Mouse (Mus musculus): ENCODE data around the gene Ppp1r1b.

Ppp1r1b gene

GRCm38 (mm10) chr11:98390141-98390540, 41.9 kb downstream of the Ppp1r1b start:
- no peak for DNase-seq (ENCODE audit: extremely low read depth, insufficient read length, low spot score)

GRCm38 (mm10) chr11:98392034-98392433, 43.8 kb downstream of the Ppp1r1b start:
- no peak for DNase-seq (ENCODE audit: extremely low read depth, insufficient read length, low spot score)

GRCm38 (mm10) chr11:98392645-98393044, 44.4 kb downstream of the Ppp1r1b start:
- no peak for DNase-seq (ENCODE audit: extremely low read depth, insufficient read length, low spot score)

- no peak for DNase-seq (ENCODE audit: extremely low read depth, insufficient read length, low spot score)
Measured at GRCm38 (mm10) chr11:98393317-98393716, 45.1 kb downstream of the Ppp1r1b start.

GRCm38 (mm10) chr11:98394301-98394700, 46.1 kb downstream of the Ppp1r1b start:
- DNase-seq (ENCODE audit: extremely low read depth, insufficient read length, low spot score) = no peak

- no peak for DNase-seq (ENCODE audit: extremely low read depth, insufficient read length, low spot score)
Measured at GRCm38 (mm10) chr11:98395041-98395440, 46.8 kb downstream of the Ppp1r1b start.

- no peak for DNase-seq (ENCODE audit: extremely low read depth, insufficient read length, low spot score)
Measured at GRCm38 (mm10) chr11:98397946-98398345, 49.7 kb downstream of the Ppp1r1b start.

GRCm38 (mm10) chr11:98400161-98400726, 52.0 kb downstream of the Ppp1r1b start, which contains the start of gene Pgap3:
Gene Pgap3 (minus strand): TSS chr11:98400490.
- peak; percentile 98 for DNase-seq (ENCODE audit: extremely low read depth, insufficient read length, low spot score)

GRCm38 (mm10) chr11:98400816-98401215, 52.6 kb downstream of the Ppp1r1b start:
- DNase-seq (ENCODE audit: extremely low read depth, insufficient read length, low spot score) = no peak

- no peak for DNase-seq (ENCODE audit: extremely low read depth, insufficient read length, low spot score)
Measured at GRCm38 (mm10) chr11:98406621-98407020, 58.4 kb downstream of the Ppp1r1b start.
